Mouse (Mus musculus) lung, embryonic 14.5 days (tissue): ENCODE data around the gene Muc3. TPM values are rescaled to one million over a fixed set of nuclear protein-coding genes. Genes with fewer than 3 reads are reported as not detected.

Experiments
- ATAC-seq: fragments of 200-750 bp; cut with Nextera tagmentation; 2 replicates; pipeline ENCODE4 v1.8.0; 2017; ENCODE audit warnings: mild to moderate bottlenecking, moderate TSS enrichment, moderate library complexity; ENCODE audit not compliant: insufficient read depth
- DNase-seq: peaks from one replicate; pipeline ENCODE4 v3.0.0-alpha.2; 2015
- H3K27ac ChIP-seq: fragments of 300-500 bp; sonication (generic); 2 replicates; pipeline ENCODE4 v1.5.1; 2014; ENCODE audit warnings: low read depth, mild to moderate bottlenecking, moderate library complexity
- H3K27me3 ChIP-seq: fragments of 300-500 bp; sonication (generic); 2 replicates; pipeline ENCODE4 v1.6.1; 2014; ENCODE audit warnings: low read length, control low read depth; ENCODE audit not compliant: insufficient read depth
- H3K36me3 ChIP-seq: fragments of 300-500 bp; sonication (generic); 2 replicates; pipeline ENCODE4 v1.6.1; 2014; ENCODE audit warnings: control low read depth; ENCODE audit not compliant: insufficient read depth
- H3K4me1 ChIP-seq: fragments of 300-500 bp; sonication (generic); 2 replicates; pipeline ENCODE4 v1.6.1; 2014; ENCODE audit warnings: antibody characterized with exemption, control low read depth; ENCODE audit not compliant: insufficient read depth
- H3K4me2 ChIP-seq: fragments of 300-500 bp; sonication (generic); 2 replicates; pipeline ENCODE4 v1.6.1; 2014; ENCODE audit warnings: mild to moderate bottlenecking
- H3K4me3 ChIP-seq: fragments of 300-500 bp; sonication (generic); 2 replicates; pipeline ENCODE4 v1.5.1; 2014; ENCODE audit warnings: low read depth, low read length
- H3K9ac ChIP-seq: fragments of 300-500 bp; sonication (generic); 2 replicates; pipeline ENCODE4 v1.6.1; 2014
- H3K9me3 ChIP-seq: fragments of 300-500 bp; sonication (generic); 2 replicates; pipeline ENCODE4 v1.6.1; 2016; ENCODE audit warnings: low read depth, low read length, control low read depth
- CTCF ChIP-seq: IDR thresholded peaks from 2 replicates; pipeline ENCODE4 v1.5.1; 2016; ENCODE audit warnings: antibody characterized with exemption, low read depth
- WGBS: fragments of 180-500 bp; shearing (Covaris S2); extraction: QIAGEN DNeasy Blood & Tissue Kit; methylation state at CpG from one replicate; pipeline ENCODE4 v1.1.7; 2014; 5-methylcytosine and 5-hydroxymethylcytosine counted together
- polyA plus RNA-seq: library from polyadenylated mRNA; unstranded; fragments of >200 nt; fragmentation: Nextera tagmentation; extraction: Ambion mirVana; gene quantifications from 2 replicates; pipeline ENCODE4 v1.2.1, GENCODE M21; 2014

The Muc3 gene
- polyA plus RNA-seq, 1 experiment from 2014 or later = not detected

DNA sequence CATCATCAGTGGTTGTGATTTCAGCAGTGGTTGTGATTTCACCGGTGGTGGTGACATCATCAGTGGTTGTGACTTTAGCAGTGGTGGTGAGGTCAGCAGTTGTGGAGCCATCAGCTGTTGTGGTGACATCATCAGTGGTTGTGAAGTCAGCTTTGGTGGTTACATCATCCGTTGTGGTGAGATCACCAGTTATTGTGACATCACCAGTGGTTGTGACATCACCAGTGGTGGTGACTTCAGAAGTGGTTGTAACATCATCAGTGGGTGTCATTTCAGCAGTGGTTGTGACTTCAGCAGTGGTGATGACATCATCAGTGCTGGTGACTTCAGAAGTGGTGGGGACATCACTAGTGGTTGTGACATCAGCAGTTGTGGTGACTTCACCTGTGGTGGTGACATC is 3.5 kb upstream of the Muc3 start:
- Histone ChIP-seq H3K36me3 (no peaks in the 10 kb centered on the region), H3K9ac (no peak overlapping the region), H3K27me3 (no peaks in the 10 kb centered on the region), H3K4me2 (no peak overlapping the region), H3K9me3 (peaks cover 17% of the 10 kb centered on the region), H3K4me1 (no peaks in the 10 kb centered on the region), H3K27ac (no peak overlapping the region), H3K4me3 (no peak overlapping the region)
- ATAC-seq (no peak; the same call in 1 of the 2 replicates), DNase-seq (peak; percentile 14)
- 63% methylated on average over 2 of the region's 2 CpGs for WGBS
- no peak for TF ChIP-seq CTCF

DNA sequence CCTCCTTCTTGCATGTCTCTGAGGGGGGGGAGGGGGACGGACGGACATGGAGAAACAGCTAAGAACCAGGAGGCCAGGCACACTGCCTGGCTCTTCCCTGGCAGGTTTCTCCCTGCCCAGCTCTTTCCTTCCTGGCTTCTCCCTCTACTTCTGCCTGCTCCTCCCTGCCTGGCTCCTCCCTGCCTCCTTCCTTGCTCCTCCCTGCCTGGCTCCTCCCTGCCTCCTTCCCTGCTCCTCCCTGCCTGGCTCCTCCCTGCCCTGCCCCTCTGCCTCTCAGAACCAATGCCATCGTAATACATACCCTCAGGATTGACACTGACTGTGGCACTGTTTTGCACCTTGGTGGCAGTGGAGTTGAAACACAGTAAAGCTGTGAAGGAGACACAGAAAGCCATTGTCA is 8.3 kb downstream of the Muc3 start:
- 21% methylated on average over 3 of the region's 3 CpGs for WGBS
- no peaks in the 10 kb centered on the region for H3K36me3 ChIP-seq
- no peaks in the 10 kb centered on the region for H3K27me3 ChIP-seq
- H3K27ac ChIP-seq = no peak overlapping the region
- no peak overlapping the region for H3K4me2 ChIP-seq
- no peak overlapping the region for H3K9ac ChIP-seq
- no peak overlapping the region for H3K4me3 ChIP-seq
- no peaks in the 10 kb centered on the region for H3K4me1 ChIP-seq
- TF ChIP-seq CTCF = no peak
- DNase-seq (no peak), ATAC-seq (no peak)
- H3K9me3 ChIP-seq = no peaks in the 10 kb centered on the region

DNA sequence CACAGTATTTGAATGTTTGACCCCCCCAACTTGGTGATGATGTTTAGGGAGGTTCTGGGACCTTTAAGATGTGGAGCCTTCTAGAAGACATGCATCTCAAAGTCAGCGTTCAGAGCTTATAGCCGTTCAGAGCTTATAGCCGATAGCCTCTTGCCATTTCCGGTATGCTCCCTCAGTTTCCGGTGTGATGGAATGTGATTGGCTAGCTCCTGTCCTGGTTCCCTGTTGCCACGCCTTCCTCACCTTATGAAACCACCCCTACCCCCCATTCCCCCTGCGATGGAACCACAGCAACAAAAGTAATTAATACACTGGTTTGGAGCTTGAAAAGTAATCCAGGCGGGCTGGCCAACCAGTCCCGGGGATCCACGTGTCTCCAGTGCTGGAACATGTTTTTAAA is 10.1 kb downstream of the Muc3 start:
- TF ChIP-seq CTCF = no peak
- no peak for DNase-seq
- no peak for ATAC-seq
- Histone ChIP-seq H3K9ac (no peak overlapping the region), H3K4me1 (no peaks in the 10 kb centered on the region), H3K27me3 (no peaks in the 10 kb centered on the region), H3K4me2 (no peak overlapping the region), H3K27ac (no peak overlapping the region), H3K36me3 (no peaks in the 10 kb centered on the region), H3K9me3 (no peaks in the 10 kb centered on the region), H3K4me3 (no peak overlapping the region)
- WGBS = 75% methylated on average over 10 of the region's 10 CpGs

DNA sequence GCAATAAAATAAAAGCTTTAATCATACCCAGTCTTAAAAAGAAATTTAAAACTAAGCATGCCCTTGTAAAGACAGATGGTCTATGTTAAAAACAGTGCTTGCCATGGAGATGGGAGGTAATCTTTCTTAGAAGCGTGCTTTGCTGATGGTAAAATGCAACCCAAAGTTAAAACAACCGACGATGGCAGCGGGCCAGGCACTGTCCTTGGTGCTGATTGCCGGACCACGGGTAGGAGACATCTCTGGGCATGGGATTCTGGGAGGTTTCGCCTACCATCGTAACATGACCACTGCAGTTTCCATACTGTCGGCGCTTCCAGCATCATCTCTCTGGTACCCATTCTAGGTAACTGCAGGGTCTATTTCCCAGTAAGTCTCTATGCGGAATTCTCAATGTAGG is 14.2 kb downstream of the Muc3 start:
- peak; percentile 87 for DNase-seq
- Histone ChIP-seq H3K9me3 (no peaks in the 10 kb centered on the region), H3K36me3 (no peaks in the 10 kb centered on the region), H3K27ac (no peak overlapping the region), H3K4me1 (no peaks in the 10 kb centered on the region), H3K9ac (no peak overlapping the region), H3K4me2 (no peak overlapping the region), H3K4me3 (no peak overlapping the region), H3K27me3 (no peaks in the 10 kb centered on the region)
- ATAC-seq = no peak
- 27% methylated on average over 11 of the region's 11 CpGs for WGBS
- TF ChIP-seq CTCF = no peak

DNA sequence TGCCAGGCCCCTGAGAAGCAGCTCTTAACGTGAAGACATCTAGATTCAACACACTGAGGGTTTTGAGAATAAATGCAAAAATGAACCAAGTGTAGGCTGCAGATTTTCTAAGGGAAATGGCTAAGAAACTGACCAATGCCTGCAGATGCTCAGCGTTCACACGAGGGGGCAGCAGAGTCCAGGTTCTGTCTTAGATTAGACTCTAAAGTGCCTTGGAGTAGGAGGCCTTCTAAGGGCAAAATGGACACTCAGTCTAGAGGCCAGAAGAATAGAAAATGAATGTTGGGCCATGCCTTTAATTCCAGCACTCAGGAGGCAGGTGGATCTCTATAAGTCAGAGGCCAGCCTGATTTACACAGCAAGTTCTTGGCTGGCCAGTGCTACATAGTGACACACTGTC is 17.6 kb downstream of the Muc3 start:
- no peak overlapping the region for H3K27ac ChIP-seq
- no peaks in the 10 kb centered on the region for H3K9me3 ChIP-seq
- H3K36me3 ChIP-seq = no peaks in the 10 kb centered on the region
- WGBS = under 1% methylated on average over 3 of the region's 3 CpGs
- no peaks in the 10 kb centered on the region for H3K4me1 ChIP-seq
- no peak overlapping the region for H3K4me3 ChIP-seq
- ATAC-seq (peak; percentile 52; the same call in 1 of the 2 replicates), DNase-seq (peak; percentile 86)
- peak; percentile 91 for TF ChIP-seq CTCF
- H3K27me3 ChIP-seq = no peaks in the 10 kb centered on the region
- H3K4me2 ChIP-seq = no peak overlapping the region
- H3K9ac ChIP-seq = no peak overlapping the region

DNA sequence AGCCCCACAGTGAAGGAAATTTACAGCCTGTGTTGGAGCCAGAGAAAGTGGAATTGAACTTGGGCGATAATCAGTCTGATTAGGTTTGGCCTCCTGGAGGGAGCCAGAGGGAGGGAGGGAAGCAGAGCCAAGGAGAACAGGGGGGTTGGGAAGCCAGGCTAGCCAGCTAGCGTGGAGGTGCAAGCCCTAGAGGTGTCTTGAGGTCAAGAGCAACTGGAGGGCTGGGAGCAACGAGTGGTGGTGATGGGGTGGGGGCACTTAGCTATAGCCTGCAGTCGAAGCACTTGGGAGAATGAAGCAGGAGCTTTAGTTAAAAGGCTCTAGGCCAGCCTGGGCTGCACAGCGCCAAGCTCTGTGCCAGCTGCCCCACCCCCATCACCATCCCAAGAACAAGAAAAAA is 19.8 kb downstream of the Muc3 start:
- ATAC-seq = no peak

DNA sequence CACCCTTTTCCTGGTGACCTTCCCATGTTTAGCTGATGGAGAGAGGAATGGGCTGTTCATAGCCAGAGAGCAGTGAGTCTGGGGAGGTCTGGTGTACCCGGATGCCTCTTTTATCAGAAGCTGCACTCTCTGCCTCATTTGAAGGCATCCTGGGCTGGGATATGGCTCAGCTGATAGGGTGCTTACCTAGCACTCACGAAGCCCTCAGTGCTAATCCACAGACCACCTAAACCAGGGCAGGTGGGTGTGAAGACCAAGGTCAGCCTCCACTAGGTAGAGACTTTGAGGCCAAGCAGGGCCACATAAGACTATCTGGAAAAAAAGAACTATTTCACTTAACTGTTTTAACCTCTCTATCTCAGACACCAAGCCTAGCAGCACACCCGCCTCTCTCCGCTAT is 25.6 kb downstream of the Muc3 start:
- no peak overlapping the region for H3K27ac ChIP-seq
- TF ChIP-seq CTCF = no peak
- H3K4me2 ChIP-seq = no peak overlapping the region
- H3K4me3 ChIP-seq = no peak overlapping the region
- H3K36me3 ChIP-seq = no peaks in the 10 kb centered on the region
- DNase-seq (no peak), ATAC-seq (no peak)
- no peaks in the 10 kb centered on the region for H3K4me1 ChIP-seq
- no peaks in the 10 kb centered on the region for H3K9me3 ChIP-seq
- no peaks in the 10 kb centered on the region for H3K27me3 ChIP-seq
- no peak overlapping the region for H3K9ac ChIP-seq
- 75% methylated on average over 4 of the region's 4 CpGs for WGBS

More for the DNA sequence above, 19.8 kb downstream of the Muc3 start:
- H3K4me3 ChIP-seq = no peak overlapping the region
- TF ChIP-seq CTCF = no peak
- DNase-seq = no peak
- no peaks in the 10 kb centered on the region for H3K9me3 ChIP-seq
- no peaks in the 10 kb centered on the region for H3K4me1 ChIP-seq
- no peak overlapping the region for H3K9ac ChIP-seq
- no peaks in the 10 kb centered on the region for H3K36me3 ChIP-seq
- no peak overlapping the region for H3K4me2 ChIP-seq
- H3K27me3 ChIP-seq = no peaks in the 10 kb centered on the region
- WGBS = 17% methylated on average over 5 of the region's 5 CpGs
- H3K27ac ChIP-seq = no peak overlapping the region

DNA sequence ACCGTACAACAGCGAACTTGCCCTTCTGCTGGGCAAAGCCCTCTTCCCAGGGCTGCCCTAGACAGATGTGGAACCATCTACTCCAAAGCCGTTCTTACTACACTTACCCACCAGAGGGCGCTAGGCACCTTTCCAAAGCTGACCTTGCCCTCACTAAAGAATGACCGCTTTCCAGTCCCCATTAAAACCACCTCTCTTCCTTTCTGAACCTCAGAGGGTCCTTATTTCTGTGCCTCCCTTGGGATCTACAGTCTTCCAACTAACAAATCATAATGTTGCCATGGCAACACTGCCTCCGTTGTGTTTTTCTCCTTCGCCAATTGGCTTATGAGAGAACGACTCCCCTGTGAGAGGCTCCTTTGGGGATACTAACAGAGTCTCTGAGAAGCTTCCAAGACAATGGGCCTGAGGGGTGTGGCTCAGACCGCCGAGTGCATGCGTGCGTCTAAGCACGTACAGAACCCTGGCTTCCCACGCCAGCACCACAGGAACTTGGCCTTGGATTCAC is 26.4 kb downstream of the Muc3 start:
- Histone ChIP-seq H3K27me3 (no peaks in the 10 kb centered on the region), H3K36me3 (no peaks in the 10 kb centered on the region), H3K27ac (no peak overlapping the region), H3K4me2 (no peak overlapping the region), H3K4me3 (no peak overlapping the region), H3K4me1 (no peaks in the 10 kb centered on the region), H3K9ac (no peak overlapping the region), H3K9me3 (no peaks in the 10 kb centered on the region)
- WGBS = 10% methylated on average over 14 of the region's 14 CpGs
- TF ChIP-seq CTCF = peak; percentile 87
- DNase-seq (peak; percentile 85), ATAC-seq (peak; percentile 54)
